Mouse (Mus musculus) neural tube, embryonic 15.5 days (tissue): ENCODE measurements around the gene Map1b. TPM values are rescaled to one million over a fixed set of nuclear protein-coding genes. Genes with fewer than 3 reads are reported as not detected.

Experiments
- ATAC-seq: fragments of 200-750 bp; cut with Nextera tagmentation; 2 replicates; pipeline ENCODE4 v1.8.0; 2017; ENCODE audit warnings: mild to moderate bottlenecking, moderate TSS enrichment, moderate library complexity; ENCODE audit not compliant: low FRiP score
- H3K27ac ChIP-seq: fragments of 300-500 bp; sonication (generic); replicated peaks from 2 replicates; pipeline ENCODE4 v1.5.1; 2015; ENCODE audit warnings: mild to moderate bottlenecking, inconsistent platforms
- H3K27me3 ChIP-seq: fragments of 300-500 bp; sonication (generic); replicated peaks from 2 replicates; pipeline ENCODE4 v1.6.1; 2015; ENCODE audit warnings: inconsistent platforms
- H3K36me3 ChIP-seq: fragments of 300-500 bp; sonication (generic); 2 replicates; pipeline ENCODE4 v1.6.1; 2015; ENCODE audit warnings: inconsistent platforms
- H3K4me1 ChIP-seq: fragments of 300-500 bp; sonication (generic); 2 replicates; pipeline ENCODE4 v1.6.1; 2015; ENCODE audit warnings: inconsistent platforms
- H3K4me2 ChIP-seq: fragments of 300-500 bp; sonication (generic); 2 replicates; pipeline ENCODE4 v1.6.1; 2015; ENCODE audit warnings: inconsistent platforms, mild to moderate bottlenecking, moderate library complexity
- H3K4me3 ChIP-seq: fragments of 300-500 bp; sonication (generic); replicated peaks from 2 replicates; pipeline ENCODE4 v1.5.1; 2015; ENCODE audit warnings: mild to moderate bottlenecking, inconsistent platforms
- H3K9ac ChIP-seq: fragments of 300-500 bp; sonication (generic); replicated peaks from 2 replicates; pipeline ENCODE4 v1.6.1; 2015; ENCODE audit warnings: mild to moderate bottlenecking, inconsistent platforms
- H3K9me3 ChIP-seq: fragments of 300-500 bp; sonication (generic); replicated peaks from 2 replicates; pipeline ENCODE4 v1.6.1; 2016; ENCODE audit warnings: inconsistent platforms
- WGBS: fragments of 180-500 bp; shearing (Covaris S2); methylation state at CpG from one replicate; pipeline ENCODE4 v1.1.7; 2015; ENCODE audit warnings: mixed read lengths; 5-methylcytosine and 5-hydroxymethylcytosine counted together
- polyA plus RNA-seq: library from polyadenylated mRNA; unstranded; fragments of >200 nt; fragmentation: Nextera tagmentation; extraction: Ambion mirVana; gene quantifications from 2 replicates; pipeline ENCODE4 v1.2.1, GENCODE M21; 2015

The Map1b gene
- polyA plus RNA-seq, 1 experiment from 2014 or later: 1,697 TPM

DNA sequence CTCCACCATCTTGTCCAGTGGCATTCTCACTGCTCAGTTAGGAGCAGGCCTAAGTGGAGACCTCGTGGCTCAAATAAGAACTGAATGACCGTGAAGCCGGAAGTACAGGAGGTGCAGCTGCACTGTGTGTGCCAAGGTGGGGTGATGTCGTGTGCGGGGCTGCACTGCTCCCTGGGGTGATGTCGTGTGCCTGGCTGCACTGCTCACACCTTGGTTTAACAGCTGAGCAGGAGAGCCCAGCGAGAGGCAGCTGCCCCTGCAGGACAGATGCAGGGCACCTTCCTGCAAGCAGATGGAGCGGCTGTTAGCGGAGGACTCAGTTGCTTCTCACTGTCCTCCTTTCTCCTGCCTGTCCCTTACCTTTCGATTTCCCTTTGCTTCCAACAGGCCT is 102.0 kb downstream of the Map1b start:
- WGBS: 30% methylated on average over 10 of the region's 10 CpGs
- Histone ChIP-seq H3K9me3 (no peaks in the 10 kb centered on the region), H3K4me1 (peaks cover 16% of the 10 kb centered on the region), H3K36me3 (peaks cover 14% of the 10 kb centered on the region; the same call in 1 of the 2 replicates), H3K4me3 (no peak overlapping the region), H3K4me2 (no peak overlapping the region), H3K27me3 (no peaks in the 10 kb centered on the region), H3K27ac (no peak overlapping the region; the same call in 1 of the 2 replicates), H3K9ac (no peak overlapping the region)
- ATAC-seq: no peak

DNA sequence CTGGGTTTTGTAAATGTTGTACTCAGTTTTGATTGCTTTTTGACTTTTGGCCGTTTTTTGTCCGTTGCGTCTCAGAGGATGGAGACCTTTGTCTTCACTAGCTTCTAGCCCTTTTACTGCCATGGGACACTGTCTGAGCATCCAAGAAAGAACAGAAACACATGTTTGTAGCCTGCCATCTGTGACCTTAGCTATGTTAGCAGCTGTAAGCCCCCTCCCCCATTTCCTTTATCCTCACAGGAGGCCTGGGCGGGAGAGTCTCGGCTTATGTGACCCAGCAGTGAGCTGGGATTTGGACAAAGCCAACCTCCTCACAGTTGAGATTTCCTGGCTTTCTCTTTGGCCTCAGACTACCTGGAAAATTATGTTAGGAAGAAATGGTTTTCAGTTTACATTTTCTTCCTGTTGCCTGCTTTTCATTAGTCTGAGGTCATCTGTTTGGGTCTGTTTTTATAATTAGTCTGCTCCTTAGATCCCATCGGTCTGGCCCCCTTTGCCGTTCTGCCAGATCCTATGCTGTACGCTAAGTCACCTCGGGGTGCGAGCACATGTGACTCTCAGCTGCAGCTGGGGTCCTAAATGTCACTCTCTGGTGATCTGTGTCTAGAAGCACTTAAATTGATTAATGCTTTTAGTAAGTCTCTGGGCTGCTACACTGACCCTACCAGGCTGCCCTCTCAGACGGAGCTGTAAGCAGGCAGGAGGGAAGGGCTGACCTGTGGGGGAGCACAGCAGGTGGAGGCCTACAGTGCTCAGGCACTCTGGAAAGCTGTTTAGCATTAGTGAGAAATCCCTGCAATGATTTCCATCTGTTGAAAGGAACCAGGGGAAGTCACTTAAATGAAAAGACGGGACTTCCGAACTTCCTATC is 102.6 kb downstream of the Map1b start:
- no peaks in the 10 kb centered on the region for H3K27me3 ChIP-seq
- H3K4me1 ChIP-seq: peaks cover 20% of the 10 kb centered on the region
- 33% methylated on average over 13 of the region's 13 CpGs for WGBS
- peaks cover 14% of the 10 kb centered on the region; the same call in 1 of the 2 replicates for H3K36me3 ChIP-seq
- no peaks in the 10 kb centered on the region for H3K9me3 ChIP-seq
- no peak overlapping the region; the same call in 1 of the 2 replicates for H3K27ac ChIP-seq
- H3K4me2 ChIP-seq: no peak overlapping the region
- ATAC-seq: no peak
- no peak overlapping the region for H3K9ac ChIP-seq
- H3K4me3 ChIP-seq: no peak overlapping the region

DNA sequence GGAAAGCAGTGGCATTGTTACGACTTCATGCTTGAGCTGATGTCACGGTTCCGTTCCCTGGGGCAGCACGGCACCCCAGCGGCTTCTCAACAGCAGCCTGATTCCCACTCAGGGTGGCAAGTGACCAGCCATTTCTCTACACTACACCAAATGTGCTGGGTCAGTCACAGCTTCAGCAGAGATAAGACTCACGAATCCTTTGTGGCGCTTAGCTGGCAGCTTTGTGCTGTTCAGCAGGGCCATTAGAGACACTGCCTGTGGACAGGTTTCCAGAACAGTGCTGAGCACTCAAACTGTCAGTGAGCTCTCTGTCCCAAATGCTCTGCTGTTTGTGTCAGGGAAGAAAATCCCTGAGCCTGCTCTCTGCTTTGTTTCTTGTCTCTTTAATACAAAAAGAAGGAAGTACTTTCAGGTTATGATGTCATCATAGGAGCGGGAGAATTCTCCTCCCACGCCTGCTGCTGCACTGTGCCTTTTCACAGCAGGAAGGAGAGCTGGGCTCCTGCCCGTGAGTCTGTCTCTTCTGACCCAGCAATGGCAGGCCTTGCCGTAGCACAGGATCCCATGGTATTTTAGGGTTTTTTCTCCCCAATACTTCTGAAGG is 103.8 kb downstream of the Map1b start:
- 0 out of 2 replicates have a peak, but pooled peaks have one; percentile 23 for ATAC-seq
- 32% methylated on average over 11 of the region's 11 CpGs for WGBS
- no peak overlapping the region for H3K9ac ChIP-seq
- H3K4me1 ChIP-seq: peaks cover 21% of the 10 kb centered on the region
- peak overlapping the region; percentile 43; the same call in 1 of the 2 replicates for H3K27ac ChIP-seq
- H3K9me3 ChIP-seq: no peaks in the 10 kb centered on the region
- H3K4me3 ChIP-seq: no peak overlapping the region
- H3K4me2 ChIP-seq: 0 out of 2 replicates have a peak overlapping the region, but pooled peaks have one; percentile 5
- H3K36me3 ChIP-seq: peaks cover 14% of the 10 kb centered on the region; the same call in 1 of the 2 replicates
- H3K27me3 ChIP-seq: no peaks in the 10 kb centered on the region

DNA sequence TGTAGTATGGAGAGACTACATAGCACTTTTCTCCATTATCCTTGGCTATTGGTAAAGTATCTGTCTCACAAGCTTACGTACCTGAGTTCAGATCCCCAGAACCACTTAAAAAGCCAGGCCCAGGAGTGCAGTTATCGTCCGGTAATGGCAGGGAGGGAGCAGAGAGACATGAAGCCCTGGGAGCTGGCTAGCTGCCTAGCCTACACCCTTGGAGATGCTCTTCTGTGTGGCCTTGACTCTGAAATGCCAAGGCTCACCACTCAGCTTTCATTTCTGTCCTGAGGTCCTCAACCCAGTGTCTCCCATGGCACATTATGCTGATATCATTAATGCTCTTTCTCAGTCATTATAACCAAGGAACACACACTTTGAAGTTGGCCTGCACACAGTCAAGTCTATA is 104.6 kb downstream of the Map1b start:
- Histone ChIP-seq H3K9me3 (no peaks in the 10 kb centered on the region), H3K4me1 (peaks cover 21% of the 10 kb centered on the region), H3K27me3 (no peaks in the 10 kb centered on the region), H3K36me3 (peaks cover 14% of the 10 kb centered on the region; the same call in 1 of the 2 replicates), H3K27ac (no peak overlapping the region), H3K4me3 (no peak overlapping the region), H3K9ac (no peak overlapping the region), H3K4me2 (no peak overlapping the region)
- WGBS: 73% methylated on average over 3 of the region's 3 CpGs
- no peak for ATAC-seq

DNA sequence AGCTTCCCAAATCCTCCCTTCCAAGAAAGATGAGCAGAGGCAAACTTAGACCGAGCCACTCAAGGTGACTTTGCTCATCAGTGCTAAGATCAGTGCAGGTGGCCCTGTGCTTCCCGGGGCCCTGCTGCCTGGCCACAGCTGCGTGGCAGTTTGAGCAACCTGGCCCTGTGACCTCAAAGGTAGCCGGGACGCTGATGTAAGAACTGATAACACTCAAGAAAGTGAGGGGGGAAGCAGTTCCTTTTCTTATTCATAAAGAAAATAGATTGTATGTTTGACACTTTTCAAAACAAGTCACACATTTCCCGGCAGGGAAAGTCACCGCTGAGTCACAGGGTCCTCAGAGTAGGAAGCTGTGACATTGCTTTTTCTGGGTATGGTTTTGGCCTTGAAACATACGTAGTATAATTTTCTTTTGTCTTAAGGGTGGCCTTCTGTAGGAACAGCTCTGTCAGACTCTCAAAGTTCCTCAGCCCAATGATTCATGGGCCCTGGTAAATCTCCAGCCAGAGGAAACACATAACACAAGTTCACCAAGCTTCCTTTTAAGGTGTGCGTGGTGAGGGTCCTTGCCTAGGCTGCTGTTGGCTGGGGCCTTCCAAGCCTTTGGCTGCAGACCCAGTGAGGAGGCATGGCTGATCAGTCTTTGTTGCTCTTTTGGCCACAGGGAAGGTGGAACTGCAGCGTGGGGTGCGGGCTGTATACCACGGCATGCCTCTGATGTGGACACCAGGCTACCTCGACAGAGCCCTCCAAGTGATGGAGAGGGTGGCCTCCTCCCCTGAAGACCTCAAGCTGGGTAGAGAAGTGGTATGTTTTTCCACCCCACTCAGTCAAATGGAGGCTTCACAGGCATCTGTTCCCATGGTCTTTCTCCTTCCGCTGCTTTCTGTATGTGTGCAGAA is 105.5 kb downstream of the Map1b start:
- no peak overlapping the region for H3K9ac ChIP-seq
- H3K36me3 ChIP-seq: peaks cover 14% of the 10 kb centered on the region; the same call in 1 of the 2 replicates
- no peaks in the 10 kb centered on the region for H3K27me3 ChIP-seq
- H3K4me2 ChIP-seq: no peak overlapping the region
- H3K4me3 ChIP-seq: no peak overlapping the region
- 92% methylated on average over 14 of the region's 14 CpGs for WGBS
- H3K27ac ChIP-seq: no peak overlapping the region
- no peaks in the 10 kb centered on the region for H3K9me3 ChIP-seq
- H3K4me1 ChIP-seq: peaks cover 21% of the 10 kb centered on the region
- no peak for ATAC-seq

DNA sequence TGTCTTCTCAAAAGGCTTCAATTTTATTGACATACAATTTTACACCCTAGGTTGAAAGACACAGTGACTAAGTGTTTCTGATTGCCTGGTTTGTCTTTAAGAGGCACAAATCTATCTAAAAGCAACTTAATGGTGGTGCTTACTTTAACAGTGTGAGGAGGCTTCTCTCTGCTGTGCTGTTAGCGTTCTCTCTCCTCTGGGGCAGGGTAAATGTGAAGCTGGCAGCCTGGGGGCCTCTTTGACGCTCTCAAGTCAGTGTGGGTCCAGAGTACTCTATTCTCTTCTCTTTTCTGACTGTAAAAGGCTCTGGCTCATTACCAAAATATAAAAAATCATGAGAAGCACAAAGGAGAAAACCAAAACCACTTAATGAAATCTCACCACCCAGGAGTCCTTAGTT is 107.1 kb downstream of the Map1b start:
- no peak for ATAC-seq
- Histone ChIP-seq H3K9ac (no peak overlapping the region), H3K4me1 (peaks cover 21% of the 10 kb centered on the region), H3K4me3 (no peak overlapping the region), H3K27me3 (no peaks in the 10 kb centered on the region), H3K27ac (no peak overlapping the region), H3K4me2 (no peak overlapping the region), H3K9me3 (no peaks in the 10 kb centered on the region), H3K36me3 (peaks cover 17% of the 10 kb centered on the region)
- WGBS: 17% methylated on average over 2 of the region's 2 CpGs

DNA sequence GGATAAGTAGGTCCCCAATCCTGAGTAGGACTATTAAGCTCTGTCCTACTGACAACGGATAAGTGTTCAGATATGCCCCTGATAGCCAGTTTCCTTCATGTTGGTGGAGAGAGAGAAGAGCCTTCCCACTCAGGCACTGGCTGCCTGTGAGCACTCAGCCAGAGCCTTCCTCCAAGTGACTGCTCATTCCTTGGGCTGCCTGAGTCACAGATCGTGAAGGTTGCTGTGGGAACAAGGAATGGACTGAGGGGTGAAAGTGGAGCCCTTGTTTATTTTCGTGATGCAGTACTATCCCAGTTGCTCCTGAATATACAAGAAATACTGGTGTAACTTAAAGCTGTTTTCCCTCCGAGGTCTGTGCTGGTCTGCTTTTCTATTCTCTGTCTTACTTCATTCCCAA is 117.0 kb downstream of the Map1b start:
- WGBS: 84% methylated on average over 4 of the region's 4 CpGs
- Histone ChIP-seq H3K4me3 (no peak overlapping the region), H3K27me3 (no peaks in the 10 kb centered on the region), H3K36me3 (0 out of 2 replicates have a peak, but pooled peaks cover 5% of the 10 kb centered on the region), H3K9ac (no peak overlapping the region), H3K4me2 (no peak overlapping the region), H3K4me1 (peaks cover 21% of the 10 kb centered on the region; the same call in 1 of the 2 replicates), H3K9me3 (no peaks in the 10 kb centered on the region), H3K27ac (no peak overlapping the region)
- ATAC-seq: no peak

DNA sequence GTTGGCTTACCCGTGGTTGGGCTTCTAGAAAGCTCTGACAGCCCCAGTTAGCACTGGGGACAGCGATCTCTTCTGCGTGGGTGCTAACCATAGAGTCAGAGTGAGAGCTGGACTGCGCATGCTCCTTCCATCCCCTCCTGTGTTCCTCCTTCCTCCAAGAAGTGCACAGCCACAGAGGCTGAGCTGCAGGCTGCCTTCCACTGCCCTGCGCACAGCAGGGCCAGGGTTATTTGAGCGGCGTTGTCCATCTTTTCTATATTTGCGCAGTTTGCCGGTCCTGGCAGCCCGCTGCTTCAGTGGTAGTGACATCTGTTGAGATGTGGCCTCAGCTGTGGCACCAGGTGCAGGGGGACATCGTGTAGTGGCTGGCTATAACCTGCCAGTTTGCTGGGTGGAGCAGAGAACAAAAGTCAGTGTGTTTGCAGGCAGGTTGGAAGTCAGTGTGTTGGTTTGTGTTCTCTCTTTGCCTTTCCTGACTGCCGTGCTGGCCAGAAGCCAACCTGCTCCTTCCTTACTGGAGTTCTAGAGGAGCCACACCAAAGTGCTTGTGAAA is 118.1 kb downstream of the Map1b start:
- H3K36me3 ChIP-seq: no peaks in the 10 kb centered on the region
- H3K27me3 ChIP-seq: no peaks in the 10 kb centered on the region
- H3K4me1 ChIP-seq: peaks cover 21% of the 10 kb centered on the region; the same call in 1 of the 2 replicates
- ATAC-seq: no peak
- H3K4me2 ChIP-seq: no peak overlapping the region
- H3K9ac ChIP-seq: no peak overlapping the region
- H3K4me3 ChIP-seq: no peak overlapping the region
- H3K9me3 ChIP-seq: no peaks in the 10 kb centered on the region
- 68% methylated on average over 12 of the region's 12 CpGs for WGBS
- H3K27ac ChIP-seq: no peak overlapping the region

DNA sequence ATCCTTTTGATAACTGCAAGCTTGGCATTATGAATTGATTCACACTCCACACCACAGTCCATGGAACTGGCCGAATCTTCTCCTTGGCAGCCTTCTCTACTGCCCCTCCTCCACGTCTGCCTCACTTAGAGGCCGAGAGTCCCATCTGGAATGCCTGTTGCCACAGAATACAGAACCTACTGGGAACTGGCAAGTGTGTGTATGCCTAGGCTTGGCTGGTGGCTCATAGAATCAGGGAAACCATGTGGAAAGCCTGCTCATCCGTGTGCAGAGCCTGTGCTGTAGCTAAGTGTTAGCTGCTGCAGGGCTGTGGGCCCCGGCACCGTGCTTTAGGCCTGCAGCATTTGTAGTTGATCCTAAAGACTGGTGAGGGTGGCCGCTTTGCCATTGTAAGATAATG is 119.1 kb downstream of the Map1b start:
- H3K4me3 ChIP-seq: no peak overlapping the region
- 31% methylated on average over 7 of the region's 7 CpGs for WGBS
- H3K27ac ChIP-seq: no peak overlapping the region

DNA sequence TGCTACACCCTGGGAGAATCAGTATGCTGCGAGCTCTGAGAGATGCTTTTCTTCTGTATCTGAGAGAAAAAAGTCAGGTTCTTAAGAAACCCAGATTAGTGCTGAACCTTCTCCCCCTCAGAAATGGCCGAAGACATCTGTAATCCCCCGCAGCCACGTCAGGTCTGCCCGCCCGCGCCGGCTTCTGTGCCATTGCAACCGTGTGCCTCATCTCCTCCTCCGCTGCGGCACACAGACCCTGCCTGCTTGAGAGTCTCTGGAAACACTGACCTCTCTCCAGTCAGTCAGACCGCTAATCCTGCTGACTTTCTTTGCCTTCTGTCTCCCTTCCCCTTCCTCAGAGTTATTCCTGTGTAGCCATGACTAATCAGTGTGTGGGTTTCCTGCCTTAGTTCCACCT is 120.8 kb downstream of the Map1b start:
- Histone ChIP-seq H3K4me2 (no peak overlapping the region), H3K4me1 (peaks cover 21% of the 10 kb centered on the region; the same call in 1 of the 2 replicates)
- 0 out of 2 replicates have a peak, but pooled peaks have one; percentile 35 for ATAC-seq

More for the DNA sequence above, 119.1 kb downstream of the Map1b start:
- no peak overlapping the region for H3K9ac ChIP-seq
- no peaks in the 10 kb centered on the region for H3K27me3 ChIP-seq
- peak; percentile 85 for ATAC-seq
- no peaks in the 10 kb centered on the region for H3K9me3 ChIP-seq
- no peaks in the 10 kb centered on the region for H3K36me3 ChIP-seq
- H3K4me1 ChIP-seq: peaks cover 21% of the 10 kb centered on the region; the same call in 1 of the 2 replicates
- H3K4me2 ChIP-seq: no peak overlapping the region

DNA sequence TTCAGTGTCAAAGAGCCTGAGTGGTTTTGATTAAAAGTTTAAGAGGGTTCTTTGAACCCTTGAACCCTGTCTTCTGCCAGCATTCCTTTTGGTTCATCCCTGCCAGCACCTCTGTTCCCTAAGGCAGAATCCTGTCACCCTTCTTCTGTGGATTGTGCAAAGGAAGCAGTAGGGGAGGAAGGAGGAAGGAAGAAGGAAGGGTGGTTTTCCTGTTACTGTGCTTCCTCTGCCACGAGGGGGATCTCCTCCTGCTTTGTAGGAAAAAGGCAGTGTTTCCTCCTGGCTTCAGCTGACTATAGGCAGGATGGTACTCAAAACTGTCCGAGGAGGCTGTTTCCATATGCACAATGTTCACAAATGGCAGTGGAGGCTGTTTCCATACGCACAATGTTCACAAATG is 121.6 kb downstream of the Map1b start:
- 74% methylated on average over 3 of the region's 3 CpGs for WGBS

More for the DNA sequence above, 120.8 kb downstream of the Map1b start:
- no peaks in the 10 kb centered on the region for H3K36me3 ChIP-seq
- H3K27ac ChIP-seq: no peak overlapping the region
- 61% methylated on average over 12 of the region's 12 CpGs for whole genome bisulfite sequencing
- H3K9me3 ChIP-seq: no peaks in the 10 kb centered on the region
- H3K27me3 ChIP-seq: no peaks in the 10 kb centered on the region
- H3K9ac ChIP-seq: no peak overlapping the region
- no peak overlapping the region for H3K4me3 ChIP-seq

More for the DNA sequence above, 121.6 kb downstream of the Map1b start:
- H3K4me3 ChIP-seq: no peak overlapping the region
- H3K4me2 ChIP-seq: no peak overlapping the region
- H3K9ac ChIP-seq: no peak overlapping the region
- no peaks in the 10 kb centered on the region for H3K9me3 ChIP-seq
- H3K36me3 ChIP-seq: no peaks in the 10 kb centered on the region
- H3K27ac ChIP-seq: no peak overlapping the region
- no peak for ATAC-seq
- H3K4me1 ChIP-seq: peaks cover 21% of the 10 kb centered on the region; the same call in 1 of the 2 replicates
- no peaks in the 10 kb centered on the region for H3K27me3 ChIP-seq
